Mouse (Mus musculus): Measurements from ENCODE around the gene Dab1. TPM values are rescaled to one million over a fixed set of nuclear protein-coding genes. Genes with fewer than 3 reads are reported as not detected.

The Dab1 gene
- polyA plus RNA-seq, 1 experiment from 2014 or later = 69.6 TPM

DNA sequence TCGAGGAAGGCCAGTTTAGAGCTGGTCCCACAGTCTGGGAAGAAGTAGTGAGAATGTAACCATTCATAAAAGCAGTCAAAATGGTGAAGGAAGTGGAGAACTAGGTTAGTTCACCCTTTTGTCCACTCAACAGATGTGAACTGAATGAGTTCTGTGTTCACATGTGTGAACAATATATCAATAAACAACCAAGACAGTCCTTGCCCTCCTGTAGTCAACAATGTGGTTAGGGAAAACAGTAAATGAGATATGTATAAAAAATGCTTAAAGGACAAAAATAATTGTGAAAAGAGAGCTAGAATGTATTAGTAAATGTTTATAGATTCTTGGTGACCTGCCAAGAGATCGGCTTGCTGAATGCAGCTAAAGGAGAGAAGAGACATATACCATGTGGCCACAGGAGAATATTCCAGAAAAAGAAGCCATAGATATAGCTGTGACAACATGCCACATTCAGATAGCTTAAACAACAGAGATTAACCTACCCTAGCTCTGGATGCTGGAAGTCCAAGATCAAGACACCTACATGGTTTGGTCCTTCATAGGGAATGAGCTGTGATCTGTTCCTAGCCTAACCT is 406.0 kb downstream of the Dab1 start:
- Histone ChIP-seq H3K4me2 (no peak overlapping the region), H3K9ac (no peak overlapping the region), H3K27me3 (no peaks in the 10 kb centered on the region), H3K36me3 (no peaks in the 10 kb centered on the region), H3K4me1 (replicated peaks) (no peaks in the 10 kb centered on the region), H3K9me3 (no peaks in the 10 kb centered on the region), H3K4me3 (no peak overlapping the region), H3K27ac (no peak overlapping the region)
- 89% methylated on average over 2 of the region's 2 CpGs for WGBS
- no peak for ATAC-seq (ENCODE audit: low FRiP score)

DNA sequence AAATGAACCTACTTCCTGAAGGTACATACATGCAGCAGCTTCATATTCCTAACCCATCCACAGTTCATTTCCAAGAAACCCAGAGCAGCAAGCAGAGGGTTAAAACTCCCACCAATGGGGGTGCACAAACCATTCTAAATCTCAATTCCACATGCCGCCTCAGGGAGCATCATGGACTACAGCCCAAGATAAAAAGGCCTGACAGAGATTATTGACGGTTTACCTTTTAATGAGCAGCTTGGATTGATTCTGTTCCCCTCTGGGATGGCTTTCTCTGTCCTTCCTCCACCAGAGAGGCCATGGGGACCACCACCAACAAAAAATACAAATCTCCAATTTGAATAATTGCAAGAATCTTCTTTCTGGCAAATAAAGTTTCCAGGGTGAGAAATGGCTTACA is 407.7 kb downstream of the Dab1 start:
- no peaks in the 10 kb centered on the region for H3K36me3 ChIP-seq
- no peak overlapping the region for H3K4me2 ChIP-seq
- H3K9me3 ChIP-seq = no peaks in the 10 kb centered on the region
- 18% methylated on average over 2 of the region's 2 CpGs for WGBS
- no peak overlapping the region for H3K27ac ChIP-seq
- H3K9ac ChIP-seq = no peak overlapping the region
- H3K4me1 ChIP-seq (replicated peaks) = no peaks in the 10 kb centered on the region
- no peak overlapping the region for H3K4me3 ChIP-seq
- no peaks in the 10 kb centered on the region for H3K27me3 ChIP-seq
- no peak for ATAC-seq (ENCODE audit: low FRiP score)

DNA sequence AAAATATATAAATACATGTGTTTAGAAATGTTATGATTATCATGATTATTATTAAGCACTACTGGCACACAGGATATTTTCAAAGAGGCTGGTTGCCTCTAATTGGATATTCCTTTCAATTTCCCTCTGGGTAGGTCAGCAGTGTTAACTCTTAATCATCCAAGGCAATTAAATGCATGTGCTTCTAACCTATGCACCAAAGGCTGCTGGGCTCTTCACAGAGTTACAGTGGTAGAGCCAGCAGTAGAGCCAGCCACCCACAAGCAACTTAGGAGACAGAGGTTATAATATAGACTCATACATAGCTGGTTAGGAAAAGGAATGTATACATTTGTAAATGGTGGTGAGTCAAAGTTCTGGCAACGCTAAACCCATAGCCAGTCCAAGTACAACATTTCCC is 408.1 kb downstream of the Dab1 start:
- no peaks in the 10 kb centered on the region for H3K9me3 ChIP-seq
- H3K27ac ChIP-seq = no peak overlapping the region
- H3K27me3 ChIP-seq = no peaks in the 10 kb centered on the region
- H3K4me1 ChIP-seq (replicated peaks) = no peaks in the 10 kb centered on the region
- ATAC-seq (ENCODE audit: low FRiP score) = no peak
- no peaks in the 10 kb centered on the region for H3K36me3 ChIP-seq
- no peak overlapping the region for H3K9ac ChIP-seq
- H3K4me2 ChIP-seq = no peak overlapping the region
- WGBS = 85% methylated on average over 1 of the region's 1 CpGs
- no peak overlapping the region for H3K4me3 ChIP-seq

DNA sequence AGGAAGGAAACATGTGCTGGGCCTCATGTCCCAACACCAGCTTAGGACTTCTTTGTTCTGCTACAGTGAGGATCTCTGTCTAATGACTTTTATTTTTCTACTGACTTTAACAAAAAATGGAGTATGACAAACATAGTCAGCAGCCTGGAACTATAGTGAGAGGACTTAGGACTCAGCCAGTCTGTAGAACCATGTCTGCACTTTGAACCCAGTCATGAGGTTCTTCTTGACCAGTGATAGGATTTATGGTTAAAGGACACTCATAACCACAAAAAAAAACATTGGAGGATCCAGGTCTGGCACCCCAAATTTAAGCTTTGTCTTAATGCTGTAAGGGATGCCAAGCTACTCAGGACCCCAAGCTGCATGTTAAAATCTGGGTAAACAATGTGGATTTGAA is 416.9 kb downstream of the Dab1 start:
- Histone ChIP-seq H3K27ac (no peak overlapping the region), H3K9me3 (no peaks in the 10 kb centered on the region), H3K4me1 (replicated peaks) (no peaks in the 10 kb centered on the region), H3K27me3 (no peaks in the 10 kb centered on the region), H3K4me2 (no peak overlapping the region), H3K36me3 (no peaks in the 10 kb centered on the region), H3K4me3 (no peak overlapping the region), H3K9ac (no peak overlapping the region)
- ATAC-seq (ENCODE audit: low FRiP score) = no peak

DNA sequence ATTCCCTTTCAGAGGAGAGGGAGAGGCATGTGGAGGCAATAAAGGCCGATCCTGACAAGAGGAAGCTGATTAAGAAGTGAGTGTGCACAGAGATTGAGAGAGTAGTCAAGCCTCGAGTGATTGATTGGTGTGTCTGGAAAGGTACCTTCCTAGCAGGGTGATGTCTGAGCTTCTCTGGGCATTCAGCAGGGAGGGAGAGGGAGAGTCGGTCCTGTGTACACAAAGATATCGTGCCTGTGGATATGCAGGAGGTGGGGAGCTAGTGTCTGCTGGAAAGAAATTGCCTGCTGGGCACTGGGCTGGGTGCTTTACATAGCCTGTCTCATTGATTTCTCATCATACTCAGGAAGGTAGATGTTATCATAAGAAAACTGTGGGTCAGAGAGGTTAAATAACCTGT is 420.4 kb downstream of the Dab1 start:
- Histone ChIP-seq H3K27me3 (no peaks in the 10 kb centered on the region), H3K4me1 (replicated peaks) (0 out of 2 replicates have a peak, but pooled peaks cover 3% of the 10 kb centered on the region), H3K27ac (no peak overlapping the region), H3K36me3 (no peaks in the 10 kb centered on the region), H3K9me3 (no peaks in the 10 kb centered on the region), H3K4me3 (no peak overlapping the region), H3K9ac (no peak overlapping the region), H3K4me2 (no peak overlapping the region)
- 49% methylated on average over 4 of the region's 4 CpGs for WGBS
- no peak for ATAC-seq (ENCODE audit: low FRiP score)

DNA sequence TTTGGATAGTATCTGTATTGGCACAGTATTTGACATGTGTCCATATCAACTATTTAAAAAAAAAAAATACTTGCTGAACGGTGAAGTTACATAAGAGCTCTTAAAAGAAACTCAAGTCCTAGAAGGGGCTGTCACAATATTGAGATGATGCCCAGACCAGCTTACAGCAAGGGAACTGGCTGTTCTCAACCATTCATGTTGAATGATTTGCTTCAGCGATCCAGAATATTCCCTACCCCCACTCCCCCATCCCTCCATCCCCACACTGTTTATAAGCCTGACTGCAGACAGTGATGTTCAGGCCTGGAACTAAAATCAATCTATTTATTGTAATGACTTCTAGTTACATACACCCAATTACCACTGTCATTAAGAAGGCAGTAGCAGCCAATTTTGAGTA is 424.3 kb downstream of the Dab1 start:
- no peak for ATAC-seq (ENCODE audit: low FRiP score)
- Histone ChIP-seq H3K4me2 (no peak overlapping the region), H3K4me3 (no peak overlapping the region), H3K4me1 (replicated peaks) (0 out of 2 replicates have a peak, but pooled peaks cover 3% of the 10 kb centered on the region), H3K9me3 (no peaks in the 10 kb centered on the region), H3K36me3 (no peaks in the 10 kb centered on the region), H3K27me3 (no peaks in the 10 kb centered on the region), H3K27ac (no peak overlapping the region), H3K9ac (no peak overlapping the region)
- 77% methylated on average over 2 of the region's 2 CpGs for WGBS

DNA sequence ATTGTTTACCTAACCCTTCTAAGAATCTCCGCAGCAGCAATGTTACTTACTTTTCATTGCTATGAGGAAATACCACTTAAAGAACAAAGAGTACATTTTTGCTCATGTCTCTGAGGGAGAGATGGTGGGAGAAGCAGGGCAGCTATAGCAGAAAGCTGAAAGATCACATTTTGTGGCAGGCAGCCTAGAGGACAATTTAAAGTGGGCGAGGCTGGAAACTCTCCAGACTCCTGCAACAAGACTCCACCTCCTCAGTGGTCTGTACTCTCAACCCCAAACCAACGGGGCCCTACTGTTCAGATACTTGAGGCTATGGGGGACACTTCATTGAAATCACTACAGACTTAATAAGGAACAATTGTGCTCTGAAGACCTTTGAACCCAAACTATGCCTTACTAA is 425.5 kb downstream of the Dab1 start:
- Histone ChIP-seq H3K4me2 (no peak overlapping the region), H3K9ac (no peak overlapping the region), H3K27me3 (no peaks in the 10 kb centered on the region), H3K27ac (no peak overlapping the region), H3K4me3 (no peak overlapping the region), H3K36me3 (no peaks in the 10 kb centered on the region), H3K9me3 (no peaks in the 10 kb centered on the region), H3K4me1 (replicated peaks) (0 out of 2 replicates have a peak, but pooled peaks cover 3% of the 10 kb centered on the region)
- no peak for ATAC-seq (ENCODE audit: low FRiP score)
- 60% methylated on average over 3 of the region's 3 CpGs for WGBS

DNA sequence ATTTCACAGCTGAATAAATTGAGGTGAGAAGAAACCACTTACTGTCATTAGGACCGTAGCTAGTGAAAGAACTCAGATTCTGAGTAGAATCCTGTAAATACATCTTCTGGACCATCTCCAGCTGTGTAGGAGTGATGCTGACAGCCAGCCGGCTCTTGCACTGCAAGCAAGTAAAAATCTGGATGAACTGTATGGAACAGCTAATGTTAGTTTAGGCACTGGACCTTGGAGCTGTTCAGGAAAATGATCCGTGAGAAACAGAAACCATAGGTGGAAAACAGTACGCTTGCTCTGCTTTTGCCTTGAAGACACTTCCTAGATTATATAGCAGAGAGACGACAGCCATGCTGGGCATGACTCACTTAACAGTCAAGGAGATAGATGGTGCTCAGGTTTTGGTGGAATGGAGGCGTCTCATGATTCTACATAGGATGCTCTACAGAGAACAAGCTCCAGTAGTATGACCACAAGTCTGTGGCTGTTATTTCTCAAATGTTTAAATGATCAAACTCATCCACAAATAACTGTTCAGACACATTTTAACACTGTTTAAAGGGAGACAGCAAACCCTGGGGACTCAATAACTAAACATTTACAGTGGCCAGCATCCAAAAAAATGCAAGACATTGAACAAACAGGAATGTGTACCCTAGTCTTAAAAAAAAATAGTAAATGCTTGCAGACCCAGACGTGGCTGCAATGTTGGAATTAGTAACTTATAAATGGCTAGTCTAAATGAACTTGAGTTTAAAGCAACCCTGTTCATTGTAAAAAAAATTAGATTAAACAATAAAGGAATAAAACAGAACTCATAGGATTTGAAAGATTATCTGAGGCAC is 429.0 kb downstream of the Dab1 start:
- H3K4me1 ChIP-seq (replicated peaks) = 0 out of 2 replicates have a peak, but pooled peaks cover 3% of the 10 kb centered on the region
- H3K4me3 ChIP-seq = no peak overlapping the region
- H3K9me3 ChIP-seq = no peaks in the 10 kb centered on the region
- H3K27ac ChIP-seq = no peak overlapping the region
- ATAC-seq (ENCODE audit: low FRiP score) = no peak
- no peaks in the 10 kb centered on the region for H3K36me3 ChIP-seq
- WGBS = 76% methylated on average over 7 of the region's 7 CpGs
- no peak overlapping the region for H3K4me2 ChIP-seq
- no peaks in the 10 kb centered on the region for H3K27me3 ChIP-seq
- H3K9ac ChIP-seq = no peak overlapping the region

DNA sequence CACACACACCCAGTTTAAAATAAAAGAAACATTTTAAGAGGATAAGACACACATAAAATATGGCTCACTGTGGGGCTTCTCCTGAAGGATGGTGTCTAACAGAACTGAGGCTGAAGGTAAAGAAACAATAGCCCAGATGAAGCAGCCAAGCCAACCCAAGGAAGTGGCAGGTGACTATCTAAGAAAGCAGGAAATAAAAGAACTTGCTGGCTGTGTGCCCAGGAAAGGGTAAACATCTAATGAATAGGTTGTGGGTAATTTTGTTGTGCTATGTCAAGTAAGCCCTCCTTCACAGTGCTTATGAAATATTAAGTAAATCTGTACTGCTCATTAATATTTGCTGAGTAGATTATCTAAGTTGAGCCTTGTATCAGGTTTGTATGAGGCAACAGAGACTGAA is 438.0 kb downstream of the Dab1 start:
- ATAC-seq (ENCODE audit: low FRiP score) = no peak
- Histone ChIP-seq H3K36me3 (no peaks in the 10 kb centered on the region), H3K4me3 (no peak overlapping the region), H3K27ac (no peak overlapping the region), H3K4me1 (replicated peaks) (0 out of 2 replicates have a peak, but pooled peaks cover 6% of the 10 kb centered on the region), H3K27me3 (no peaks in the 10 kb centered on the region), H3K9ac (no peak overlapping the region), H3K4me2 (no peak overlapping the region), H3K9me3 (no peaks in the 10 kb centered on the region)

DNA sequence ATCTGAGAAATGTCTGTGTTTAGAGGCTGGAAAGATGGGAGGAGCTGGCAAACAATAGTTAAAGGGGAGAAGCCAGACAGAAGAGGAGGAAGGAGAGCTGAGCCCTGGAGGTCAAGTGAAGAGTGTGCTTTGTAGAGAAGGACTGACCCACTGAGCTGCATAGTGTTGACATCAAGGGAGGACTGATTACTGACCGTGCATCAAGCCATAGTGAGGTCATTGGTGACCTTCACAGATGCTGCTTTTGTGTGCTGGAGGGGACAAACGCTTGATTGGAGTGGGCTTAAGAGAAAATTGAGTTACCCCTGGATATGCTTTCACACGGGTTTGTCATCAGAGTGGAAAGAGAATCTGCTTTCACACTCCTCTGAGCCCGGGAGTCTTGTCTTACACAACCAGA is 440.4 kb downstream of the Dab1 start:
- no peak for ATAC-seq (ENCODE audit: low FRiP score)
- H3K4me2 ChIP-seq = no peak overlapping the region
- no peak overlapping the region for H3K27ac ChIP-seq
- H3K36me3 ChIP-seq = no peaks in the 10 kb centered on the region
- no peaks in the 10 kb centered on the region for H3K9me3 ChIP-seq
- no peak overlapping the region for H3K4me3 ChIP-seq
- H3K27me3 ChIP-seq = no peaks in the 10 kb centered on the region
- no peak overlapping the region for H3K9ac ChIP-seq
- 0 out of 2 replicates have a peak, but pooled peaks cover 9% of the 10 kb centered on the region for H3K4me1 ChIP-seq (replicated peaks)
- 54% methylated on average over 4 of the region's 4 CpGs for WGBS

DNA sequence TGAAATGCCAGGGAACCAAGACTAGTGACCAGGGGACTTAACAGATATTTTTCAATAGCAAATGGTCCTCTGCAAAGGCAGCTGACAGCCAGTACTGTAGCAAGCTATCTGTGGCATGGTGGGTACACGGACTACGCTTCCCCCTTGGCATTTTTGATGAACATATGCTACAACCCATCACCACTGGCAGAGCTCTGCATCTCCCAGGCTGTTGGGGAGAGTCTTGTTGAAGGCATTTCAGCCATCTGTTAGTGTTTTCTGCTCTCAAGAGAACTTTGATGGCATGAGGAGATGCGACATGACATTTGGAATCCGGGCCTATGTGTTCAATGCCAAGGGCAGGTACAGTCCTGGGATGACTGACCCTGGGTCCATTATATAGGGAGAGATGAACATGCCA is 443.2 kb downstream of the Dab1 start:
- no peak overlapping the region for H3K4me3 ChIP-seq
- no peaks in the 10 kb centered on the region for H3K9me3 ChIP-seq
- 90% methylated on average over 4 of the region's 4 CpGs for WGBS
- H3K27ac ChIP-seq = no peak overlapping the region
- H3K4me1 ChIP-seq (replicated peaks) = 0 out of 2 replicates have a peak, but pooled peaks cover 15% of the 10 kb centered on the region
- no peak overlapping the region for H3K9ac ChIP-seq
- no peak overlapping the region for H3K4me2 ChIP-seq
- no peaks in the 10 kb centered on the region for H3K36me3 ChIP-seq
- H3K27me3 ChIP-seq = no peaks in the 10 kb centered on the region
- no peak for ATAC-seq (ENCODE audit: low FRiP score)

DNA sequence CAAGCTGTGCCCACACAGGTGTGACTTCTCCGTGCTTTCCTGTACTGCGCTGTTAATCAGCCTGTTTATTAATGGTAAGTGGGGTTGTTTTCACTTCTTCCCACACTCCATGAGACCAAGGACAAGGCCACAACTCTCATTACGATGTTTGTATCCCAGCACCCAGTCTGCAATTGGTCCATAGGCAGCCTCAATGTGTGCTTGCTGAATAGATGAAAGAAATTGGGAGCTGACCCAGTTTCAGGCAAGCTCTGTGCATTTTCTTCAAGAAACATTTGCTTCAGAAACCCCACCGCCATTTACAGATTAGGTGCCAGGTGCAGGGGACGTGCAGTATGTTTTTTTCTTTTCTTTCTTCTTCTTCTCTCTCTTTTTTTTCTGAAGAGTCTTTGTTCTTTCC is 447.7 kb downstream of the Dab1 start:
- no peak overlapping the region for H3K27ac ChIP-seq
- H3K27me3 ChIP-seq = no peaks in the 10 kb centered on the region
- H3K9me3 ChIP-seq = no peaks in the 10 kb centered on the region
- H3K4me2 ChIP-seq = no peak overlapping the region
- ATAC-seq (ENCODE audit: low FRiP score) = no peak
- no peaks in the 10 kb centered on the region for H3K36me3 ChIP-seq
- no peak overlapping the region for H3K4me3 ChIP-seq
- H3K4me1 ChIP-seq (replicated peaks) = 0 out of 2 replicates have a peak, but pooled peaks cover 14% of the 10 kb centered on the region
- H3K9ac ChIP-seq = no peak overlapping the region
- 83% methylated on average over 5 of the region's 5 CpGs for WGBS

DNA sequence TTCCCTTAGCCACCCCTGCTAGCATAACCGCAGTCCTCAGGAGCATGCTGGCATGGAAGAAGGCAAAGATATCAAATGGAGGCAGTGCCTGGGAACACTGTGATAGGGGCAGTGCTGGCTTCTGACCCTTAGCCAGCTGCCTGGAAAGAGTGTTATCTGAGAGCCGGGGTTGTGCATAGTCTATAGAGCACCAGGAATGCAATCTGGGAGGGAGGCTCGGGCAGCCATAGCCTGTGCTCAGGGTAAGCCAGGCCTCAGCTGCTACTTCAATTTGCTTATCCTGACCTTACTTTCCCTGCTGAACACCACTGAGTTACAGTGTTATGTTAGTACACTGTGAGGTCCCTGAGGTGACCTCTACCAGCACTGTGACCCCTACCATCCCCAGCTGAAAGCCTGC is 448.6 kb downstream of the Dab1 start:
- no peak for ATAC-seq (ENCODE audit: low FRiP score)
- H3K9me3 ChIP-seq = no peaks in the 10 kb centered on the region
- H3K27me3 ChIP-seq = no peaks in the 10 kb centered on the region
- WGBS = 49% methylated on average over 3 of the region's 3 CpGs
- no peaks in the 10 kb centered on the region for H3K36me3 ChIP-seq
- H3K4me3 ChIP-seq = no peak overlapping the region
- H3K27ac ChIP-seq = no peak overlapping the region
- 0 out of 2 replicates have a peak, but pooled peaks cover 14% of the 10 kb centered on the region for H3K4me1 ChIP-seq (replicated peaks)
- H3K4me2 ChIP-seq = no peak overlapping the region
- H3K9ac ChIP-seq = no peak overlapping the region
